Mouse (Mus musculus): ENCODE results near the gene Prpf38b.
"Not testable (repeated sequence)": the region's sequence is repeated elsewhere in the genome, so short reads cannot be mapped to it uniquely, and the experiment has no call there.

- not testable (repeated sequence) for TF ChIP-seq CTCF (IDR thresholded peaks at IDR 0.05; ENCODE audit: low read depth, low read length); POLR2A (IDR thresholded peaks at IDR 0.05; ENCODE audit: insufficient read depth, low read length); EP300 (IDR thresholded peaks at IDR 0.05; ENCODE audit: insufficient read depth, low read depth, low read length)
Measured at GRCm38 (mm10) chr3:108881873-108882272, 29.7 kb downstream of the Prpf38b start.
